Mouse (Mus musculus): ENCODE results near the gene Ccdc39.

- no peak for TF ChIP-seq POLR2A (IDR thresholded peaks at IDR 0.05; ENCODE audit: control insufficient read depth, low read depth, low read length)
- no peak for TF ChIP-seq CTCF (IDR thresholded peaks at IDR 0.05; ENCODE audit: control insufficient read depth, insufficient read depth, insufficient replicate concordance, low read depth, low read length)
These were observed 11.8 kb downstream of the Ccdc39 start for GRCm38 (mm10) chr3:33832351-33832750.
